9 mouse cellular contexts compared by ENCODE assay signal in genomic region chr6:35354622-35354998, GRCm38 (mm10). TPM values are rescaled to one million over a fixed set of nuclear protein-coding genes. Genes with fewer than 3 reads are reported as not detected.
DNase-seq lines count a peak whose midpoint lies in the region; ATAC-seq and TF ChIP-seq lines count a peak whose summit lies in the region.
"Had no signal": no experiment of that assay in that cellular context is flagged by ENCODE, and none has a peak within 500 bp of the region (broad histone marks: within the 10 kb centered on the region; RNA-seq: fewer than 3 reads in every experiment).

No protein-coding gene starts in this region.

- H3K4me2 ChIP-seq in hindbrain, embryonic 14.5 days (replicated peaks) = peak overlapping the region; percentile 19; the same call in 1 of the 2 replicates
- peak overlapping the region; percentile 7; the same call in 1 of the 2 replicates for H3K4me2 ChIP-seq in midbrain, postnatal 0 days (ENCODE audit: low read depth, low read length, poor library complexity, severe bottlenecking)

- peak; percentile 46; the same call in 1 of the 2 replicates for ATAC-seq in hindbrain, embryonic 14.5 days (ENCODE audit: low FRiP score)
- ATAC-seq in midbrain, postnatal 0 days (ENCODE audit: low FRiP score) = peak; percentile 47; the same call in 1 of the 2 replicates
- ATAC-seq: CD4-positive, CD25-positive, alpha-beta regulatory T cell, adult 4 months had no signal

- no peak overlapping the region for H3K4me3 ChIP-seq in layer of hippocampus, adult 2 months
- peak overlapping the region; percentile 43 for H3K4me3 ChIP-seq in embryonic facial prominence, embryonic 10.5 days
- no peak overlapping the region for H3K4me3 ChIP-seq in hindbrain, embryonic 14.5 days (replicated peaks; ENCODE audit: low read length)
- no peak overlapping the region for H3K4me3 ChIP-seq in midbrain, postnatal 0 days (ENCODE audit: low read depth, low read length)

- no peak overlapping the region for H3K9ac ChIP-seq in hindbrain, embryonic 14.5 days
- no peak overlapping the region for H3K9ac ChIP-seq in midbrain, postnatal 0 days (replicated peaks; ENCODE audit: low read length, poor library complexity, severe bottlenecking)

- DNase-seq in layer of hippocampus, adult 2 months (ENCODE audit: low spot score in 2 of 2) = peak; percentile 11 to 21
- DNase-seq in layer of hippocampus, postnatal 25 days (ENCODE audit: extremely low spot score in 1 of 2, low spot score in 1 of 2) = no peak
- DNase-seq in embryonic facial prominence, embryonic 10.5 days (ENCODE audit: low spot score) = peak; percentile 85
- DNase-seq in hindbrain, embryonic 14.5 days (ENCODE audit: low spot score) = no peak
- peak; percentile 37 for DNase-seq in midbrain, postnatal 0 days (ENCODE audit: low spot score)
- no peak for DNase-seq in ovary, postnatal 10 days (ENCODE audit: low spot score)
- no peak for DNase-seq in kidney, postnatal 4 days
- no peak for DNase-seq in left cerebral cortex, adult 9 months (ENCODE audit: low spot score in 2 of 2)

- peaks cover 34% of the 10 kb centered on the region for H3K4me1 ChIP-seq in embryonic facial prominence, embryonic 10.5 days
- peaks cover 5% of the 10 kb centered on the region for H3K4me1 ChIP-seq in hindbrain, embryonic 14.5 days (replicated peaks; ENCODE audit: control insufficient read depth, insufficient read depth, low read length)
- H3K4me1 ChIP-seq in midbrain, postnatal 0 days (ENCODE audit: insufficient read depth, low read length) = no peaks in the 10 kb centered on the region; the same call in 1 of the 2 replicates

- H3K36me3 ChIP-seq in embryonic facial prominence, embryonic 10.5 days (replicated peaks) = no peaks in the 10 kb centered on the region
- H3K36me3 ChIP-seq in hindbrain, embryonic 14.5 days (replicated peaks; ENCODE audit: control insufficient read depth, insufficient read depth) = no peaks in the 10 kb centered on the region
- H3K36me3 ChIP-seq in midbrain, postnatal 0 days (ENCODE audit: insufficient read depth, low read length) = no peaks in the 10 kb centered on the region

- 3% methylated on average over 6 of the region's 6 CpGs for WGBS in embryonic facial prominence, embryonic 10.5 days
- WGBS in hindbrain, embryonic 14.5 days = 12% methylated on average over 6 of the region's 6 CpGs
- 10% methylated on average over 6 of the region's 6 CpGs for WGBS in midbrain, postnatal 0 days

- peaks cover 10% of the 10 kb centered on the region for H3K27me3 ChIP-seq in embryonic facial prominence, embryonic 10.5 days (replicated peaks; ENCODE audit: low read depth, poor library complexity, severe bottlenecking)
- no peaks in the 10 kb centered on the region for H3K27me3 ChIP-seq in hindbrain, embryonic 14.5 days (ENCODE audit: control insufficient read depth, insufficient read depth, low read length)
- H3K27me3 ChIP-seq in midbrain, postnatal 0 days (ENCODE audit: insufficient read depth, low read length) = no peaks in the 10 kb centered on the region

- no peak for TF ChIP-seq CTCF in layer of hippocampus, adult 2 months (conservative IDR thresholded peaks at IDR 0.05)
- no peak for TF ChIP-seq CTCF in midbrain, postnatal 0 days (IDR thresholded peaks at IDR 0.05)

- H3K9me3 ChIP-seq in embryonic facial prominence, embryonic 10.5 days = no peaks in the 10 kb centered on the region
- no peaks in the 10 kb centered on the region for H3K9me3 ChIP-seq in hindbrain, embryonic 14.5 days (ENCODE audit: control insufficient read depth, low read length)
- H3K9me3 ChIP-seq in midbrain, postnatal 0 days (ENCODE audit: low read length) = no peaks in the 10 kb centered on the region

- H3K27ac ChIP-seq in layer of hippocampus, adult 2 months = peak overlapping the region; percentile 19; the same call in 1 of the 2 replicates
- peak overlapping the region; percentile 78 for H3K27ac ChIP-seq in embryonic facial prominence, embryonic 10.5 days (replicated peaks)
- no peak overlapping the region for H3K27ac ChIP-seq in hindbrain, embryonic 14.5 days
- H3K27ac ChIP-seq in midbrain, postnatal 0 days (ENCODE audit: low read depth, low read length) = no peak overlapping the region

RNA-seq across cellular contexts. Expression of gene Fam180a, which starts 28.7 kb away (rescaled TPM):
- under 1 TPM; 0.38 to 0.44 TPM for total RNA-seq in layer of hippocampus, adult 2 months (2021)
- total RNA-seq in layer of hippocampus, postnatal 25 days (2021) = under 1 TPM; 0.68 to 0.98 TPM
- not detected in 2 replicates for polyA plus RNA-seq in embryonic facial prominence, embryonic 10.5 days (2016; fragmentation: Nextera tagmentation; extraction: Ambion mirVana)
- polyA plus RNA-seq in hindbrain, embryonic 14.5 days (2014; fragmentation: Nextera tagmentation; extraction: Ambion mirVana) = 0.93 and 1.1 TPM in 2 replicates
- total RNA-seq in midbrain, postnatal 0 days (2014; rRNA removed) = 4.2 and 7.3 TPM in 2 replicates
- 4.6 and 5.6 TPM in 2 replicates for polyA plus RNA-seq in midbrain, postnatal 0 days (2015; fragmentation: Nextera tagmentation; extraction: Ambion mirVana)
- polyA plus RNA-seq: CD4-positive, CD25-positive, alpha-beta regulatory T cell, adult 4 months had no signal

RNA-seq across cellular contexts. Expression of gene Slc13a4, which starts 46.7 kb away (rescaled TPM):
- total RNA-seq in layer of hippocampus, adult 2 months (2021) = 1 to 10 TPM; 4.0 to 6.2 TPM
- total RNA-seq in layer of hippocampus, postnatal 25 days (2021) = 1 to 10 TPM; 2.7 to 3.1 TPM
- polyA plus RNA-seq in embryonic facial prominence, embryonic 10.5 days (2016; fragmentation: Nextera tagmentation; extraction: Ambion mirVana) = 0.50 and 0.57 TPM in 2 replicates
- 7.5 and 7.8 TPM in 2 replicates for polyA plus RNA-seq in hindbrain, embryonic 14.5 days (2014; fragmentation: Nextera tagmentation; extraction: Ambion mirVana)
- total RNA-seq in midbrain, postnatal 0 days (2014; rRNA removed) = 17.2 and 19.6 TPM in 2 replicates
- polyA plus RNA-seq in midbrain, postnatal 0 days (2015; fragmentation: Nextera tagmentation; extraction: Ambion mirVana) = 13.6 and 14.3 TPM in 2 replicates

Comparison
In these comparisons a context has a peak if more than half of its experiments do, and no peak if none do; other contexts are left out.
1. DNase-seq: peak in layer of hippocampus, adult 2 months (2 of 2), embryonic facial prominence, embryonic 10.5 days (single experiment) and midbrain, postnatal 0 days (single experiment); none in layer of hippocampus, postnatal 25 days (0 of 2), hindbrain, embryonic 14.5 days (single experiment), ovary, postnatal 10 days (single experiment), kidney, postnatal 4 days (0 of 2) and left cerebral cortex, adult 9 months (0 of 2).
2. H3K27ac ChIP-seq: peak in layer of hippocampus, adult 2 months (single experiment) and embryonic facial prominence, embryonic 10.5 days (single experiment); none in hindbrain, embryonic 14.5 days (single experiment) and midbrain, postnatal 0 days (single experiment).